8 mouse cellular contexts compared by ENCODE assay signal in genomic region chr2:51972641-51973409, GRCm38 (mm10). TPM values are rescaled to one million over a fixed set of nuclear protein-coding genes. Genes with fewer than 3 reads are reported as not detected.
DNase-seq lines count a peak whose midpoint lies in the region; ATAC-seq and TF ChIP-seq lines count a peak whose summit lies in the region.

No protein-coding gene starts in this region.

- DNase-seq in spleen, adult 18-20 months = peak; percentile 34 to 54
- no peak for DNase-seq in spleen, adult 12 weeks (ENCODE audit: low spot score)
- DNase-seq in cerebellum, postnatal 36 days = peak; percentile 31 to 42
- DNase-seq in gastrocnemius, postnatal 36 days = peak; percentile 9 to 47
- DNase-seq in intestine, embryonic 14.5 days (ENCODE audit: low spot score) = peak; percentile 88
- DNase-seq in limb, embryonic 10.5 days (ENCODE audit: low spot score) = peak; percentile 74
- peak; percentile 66 for DNase-seq in midbrain, embryonic 10.5 days (ENCODE audit: low spot score)

- intact Hi-C loops in gastrocnemius, postnatal 36 days (cut with DNase I) = no loop called here

- 0 out of 2 replicates have a peak, but pooled peaks have one; percentile 12 for TF ChIP-seq CTCF in small intestine, adult 2 months (IDR thresholded peaks at IDR 0.05; ENCODE audit: extremely low read depth, insufficient read length, insufficient replicate concordance, low read depth, low read length)

- peak; percentile 91 for TF ChIP-seq POLR2A in small intestine, adult 2 months (IDR thresholded peaks at IDR 0.05; ENCODE audit: low read depth, low read length)

- peak overlapping the region; percentile 88 for H3K27ac ChIP-seq in intestine, embryonic 14.5 days (ENCODE audit: low read depth)
- H3K27ac ChIP-seq in limb, embryonic 10.5 days = peak overlapping the region; percentile 93
- peak overlapping the region; percentile 85 for H3K27ac ChIP-seq in midbrain, embryonic 10.5 days (replicated peaks)
- H3K27ac ChIP-seq in small intestine, adult 2 months (ENCODE audit: insufficient read depth, low read depth, low read length) = peak overlapping the region; percentile 94

- H3K36me3 ChIP-seq in intestine, embryonic 14.5 days (ENCODE audit: control insufficient read depth, insufficient read depth, low read length) = no peaks in the 10 kb centered on the region
- no peaks in the 10 kb centered on the region for H3K36me3 ChIP-seq in limb, embryonic 10.5 days
- no peaks in the 10 kb centered on the region for H3K36me3 ChIP-seq in midbrain, embryonic 10.5 days
- H3K36me3 ChIP-seq in small intestine, adult 2 months (ENCODE audit: control insufficient read depth, insufficient read depth, low read length) = no peaks in the 10 kb centered on the region

- H3K4me3 ChIP-seq in intestine, embryonic 14.5 days (ENCODE audit: low read depth, low read length) = peak overlapping the region; percentile 63
- H3K4me3 ChIP-seq in limb, embryonic 10.5 days = peak overlapping the region; percentile 76
- peak overlapping the region; percentile 65 for H3K4me3 ChIP-seq in midbrain, embryonic 10.5 days
- peak overlapping the region; percentile 90 for H3K4me3 ChIP-seq in small intestine, adult 2 months (ENCODE audit: low read depth, low read length)

- peak overlapping the region; percentile 63 for H3K4me2 ChIP-seq in intestine, embryonic 14.5 days (ENCODE audit: low read length)

- H3K9ac ChIP-seq in intestine, embryonic 14.5 days (ENCODE audit: low read length) = peak overlapping the region; percentile 68

- H3K27me3 ChIP-seq in intestine, embryonic 14.5 days (replicated peaks; ENCODE audit: control insufficient read depth, insufficient read depth, low read length) = no peaks in the 10 kb centered on the region
- H3K27me3 ChIP-seq in limb, embryonic 10.5 days (ENCODE audit: low read depth, poor library complexity, severe bottlenecking) = no peaks in the 10 kb centered on the region
- H3K27me3 ChIP-seq in midbrain, embryonic 10.5 days (ENCODE audit: low read depth, poor library complexity, severe bottlenecking) = peaks cover 7% of the 10 kb centered on the region
- no peaks in the 10 kb centered on the region for H3K27me3 ChIP-seq in small intestine, adult 2 months (ENCODE audit: control insufficient read depth, insufficient read depth, low read length)

- 0 out of 2 replicates have a peak, but pooled peaks cover 2% of the 10 kb centered on the region for H3K9me3 ChIP-seq in intestine, embryonic 14.5 days (ENCODE audit: control insufficient read depth, low read length)
- no peaks in the 10 kb centered on the region for H3K9me3 ChIP-seq in limb, embryonic 10.5 days (replicated peaks)
- H3K9me3 ChIP-seq in midbrain, embryonic 10.5 days (replicated peaks) = no peaks in the 10 kb centered on the region

- H3K4me1 ChIP-seq in intestine, embryonic 14.5 days (replicated peaks; ENCODE audit: control insufficient read depth, insufficient read depth, low read length) = 0 out of 2 replicates have a peak, but pooled peaks cover 3% of the 10 kb centered on the region
- peaks cover 9% of the 10 kb centered on the region; the same call in 1 of the 2 replicates for H3K4me1 ChIP-seq in limb, embryonic 10.5 days
- peaks cover 4% of the 10 kb centered on the region; the same call in 1 of the 2 replicates for H3K4me1 ChIP-seq in midbrain, embryonic 10.5 days
- H3K4me1 ChIP-seq in small intestine, adult 2 months (ENCODE audit: control insufficient read depth, insufficient read depth, insufficient read length, low read length) = peaks cover 5% of the 10 kb centered on the region; the same call in 1 of the 2 replicates

- WGBS in intestine, embryonic 14.5 days = 2% methylated on average over 40 of the region's 40 CpGs
- WGBS in limb, embryonic 10.5 days = 3% methylated on average over 40 of the region's 40 CpGs
- WGBS in midbrain, embryonic 10.5 days = 5% methylated on average over 40 of the region's 40 CpGs
- WGBS in small intestine, adult 2 months = 4% methylated on average over 40 of the region's 40 CpGs

- ATAC-seq in intestine, embryonic 14.5 days (replicated peaks; ENCODE audit: low FRiP score, low TSS enrichment, low read depth) = peak; percentile 86

RNA-seq across cellular contexts. Expression of gene Nmi, which starts 0.5 kb away (rescaled TPM):
- 1 to 10 TPM; 2.1 to 2.3 TPM for total RNA-seq in gastrocnemius, postnatal 36 days (2021)
- polyA plus RNA-seq in intestine, embryonic 14.5 days (2014; fragmentation: Nextera tagmentation; extraction: Ambion mirVana) = 15.6 and 18.5 TPM in 2 replicates
- 5.8 and 6.3 TPM in 2 replicates for polyA plus RNA-seq in limb, embryonic 10.5 days (2016; fragmentation: Nextera tagmentation; extraction: Ambion mirVana)
- polyA plus RNA-seq in midbrain, embryonic 10.5 days (2016; fragmentation: Nextera tagmentation; extraction: Ambion mirVana) = 4.2 and 5.2 TPM in 2 replicates
- polyA plus RNA-seq in small intestine, adult 2 months (2012; rRNA removed) = 1.9 and 6.1 TPM in 2 replicates

RNA-seq across cellular contexts. Expression of gene Rbm43, which starts 37.9 kb away (rescaled TPM):
- total RNA-seq in gastrocnemius, postnatal 36 days (2021) = 1 to 10 TPM; 1.3 to 1.8 TPM
- 11.9 TPM in 2 replicates for polyA plus RNA-seq in intestine, embryonic 14.5 days (2014; fragmentation: Nextera tagmentation; extraction: Ambion mirVana)
- 8.9 and 9.0 TPM in 2 replicates for polyA plus RNA-seq in limb, embryonic 10.5 days (2016; fragmentation: Nextera tagmentation; extraction: Ambion mirVana)
- 5.9 and 7.0 TPM in 2 replicates for polyA plus RNA-seq in midbrain, embryonic 10.5 days (2016; fragmentation: Nextera tagmentation; extraction: Ambion mirVana)
- polyA plus RNA-seq in small intestine, adult 2 months (2012; rRNA removed) = 2.4 and 3.5 TPM in 2 replicates
